Mouse (Mus musculus) testis, adult 2 months (tissue): ENCODE results near the gene Gadd45gip1. TPM values are rescaled to one million over a fixed set of nuclear protein-coding genes. Genes with fewer than 3 reads are reported as not detected.

Experiments used
- H3K27ac ChIP-seq: fragments of 200-500 bp; 2 replicates; pipeline ENCODE4 v1.5.1; 2012; ENCODE audit warnings: low read depth, low read length; ENCODE audit not compliant: control insufficient read depth, insufficient read depth
- H3K27me3 ChIP-seq: fragments of 200-500 bp; 2 replicates; pipeline ENCODE4 v1.6.1; 2012; ENCODE audit warnings: mild to moderate bottlenecking, low read length, moderate library complexity; ENCODE audit not compliant: control insufficient read depth, insufficient read depth
- H3K36me3 ChIP-seq: fragments of 200-500 bp; 2 replicates; pipeline ENCODE4 v1.6.1; 2012; ENCODE audit warnings: mild to moderate bottlenecking, low read length; ENCODE audit not compliant: control insufficient read depth, insufficient read depth
- H3K4me1 ChIP-seq: fragments of 200-500 bp; 2 replicates; pipeline ENCODE4 v1.6.1; 2012; ENCODE audit warnings: low read length; ENCODE audit not compliant: control insufficient read depth, insufficient read depth
- H3K4me3 ChIP-seq: fragments of 200-500 bp; 2 replicates; pipeline ENCODE4 v1.5.1; 2012; ENCODE audit warnings: low read depth, mild to moderate bottlenecking, low read length, moderate library complexity, mixed read lengths; ENCODE audit not compliant: control insufficient read depth
- CTCF ChIP-seq: fragments of 200-500 bp; IDR thresholded peaks from 2 replicates; pipeline ENCODE4 v1.5.1; 2012; ENCODE audit warnings: low read depth, mild to moderate bottlenecking, inconsistent platforms, low read length, moderate library complexity; ENCODE audit not compliant: control insufficient read depth, insufficient read depth, insufficient replicate concordance
- POLR2A ChIP-seq: fragments of 200-500 bp; IDR thresholded peaks from 2 replicates; pipeline ENCODE4 v1.6.1; 2012; ENCODE audit warnings: low read depth, mild to moderate bottlenecking, inconsistent platforms, low read length, moderate library complexity; ENCODE audit not compliant: control insufficient read depth
- polyA plus RNA-seq: library from polyadenylated mRNA; depleted of rRNA; stranded (reverse); fragments of >200 nt; gene quantifications from 2 replicates; pipeline ENCODE4 v1.2.3, GENCODE M21; 2012

The Gadd45gip1 gene
- polyA plus RNA-seq, 1 experiment, result 9.4 TPM

DNA sequence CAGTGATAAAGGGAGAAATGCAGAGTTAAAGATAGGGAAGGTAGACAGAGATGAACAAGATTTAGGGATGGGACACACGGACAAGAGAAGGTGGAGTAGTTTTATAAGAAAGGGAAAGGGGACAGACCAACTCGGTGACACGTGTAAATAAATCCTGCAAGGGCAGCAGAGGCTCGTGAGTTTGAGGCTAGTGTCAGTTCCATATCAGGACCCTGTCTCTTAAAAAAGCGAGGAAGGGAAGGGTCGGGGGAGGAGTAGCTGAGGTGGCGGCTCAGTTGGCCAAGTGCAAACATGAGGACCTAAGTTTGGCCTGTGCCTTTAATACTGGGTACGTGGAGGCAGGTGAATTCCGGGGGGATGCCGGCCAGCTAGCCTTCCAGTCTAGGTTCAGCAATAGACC, 20.0 kb upstream of the Gadd45gip1 start:
- peak overlapping the region; percentile 80 for H3K27ac ChIP-seq
- no peaks in the 10 kb centered on the region for H3K36me3 ChIP-seq
- peaks cover 13% of the 10 kb centered on the region for H3K4me1 ChIP-seq
- no peaks in the 10 kb centered on the region for H3K27me3 ChIP-seq
- no peak for TF ChIP-seq CTCF
- no peak for TF ChIP-seq POLR2A
- peak overlapping the region; percentile 89 for H3K4me3 ChIP-seq

DNA sequence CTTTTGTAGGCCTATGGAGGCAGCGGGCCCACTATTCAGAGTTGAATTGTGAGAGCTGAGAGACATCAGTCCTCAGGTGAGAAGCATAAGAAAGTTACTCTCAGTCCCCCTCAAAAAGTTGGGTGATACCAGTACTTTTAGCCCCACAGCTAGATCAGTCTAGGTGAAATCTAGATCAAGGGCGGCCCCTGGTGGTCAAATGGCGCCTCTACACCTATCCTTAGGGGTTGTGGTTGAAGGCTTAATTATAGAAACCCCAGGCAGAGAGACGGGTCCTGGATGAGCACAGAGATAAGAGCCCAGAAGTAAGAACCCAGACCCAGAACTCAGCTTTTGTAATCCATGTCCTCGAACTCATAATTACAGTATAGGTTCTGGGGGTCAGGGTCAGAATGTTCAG, 18.3 kb upstream of the Gadd45gip1 start:
- Histone ChIP-seq H3K27me3 (no peaks in the 10 kb centered on the region), H3K36me3 (no peaks in the 10 kb centered on the region), H3K4me1 (peaks cover 13% of the 10 kb centered on the region), H3K4me3 (peak overlapping the region; percentile 68), H3K27ac (peak overlapping the region; percentile 1; the same call in 1 of the 2 replicates)
- peak; percentile 37; the same call in 1 of the 2 replicates for TF ChIP-seq CTCF
- no peak for TF ChIP-seq POLR2A

DNA sequence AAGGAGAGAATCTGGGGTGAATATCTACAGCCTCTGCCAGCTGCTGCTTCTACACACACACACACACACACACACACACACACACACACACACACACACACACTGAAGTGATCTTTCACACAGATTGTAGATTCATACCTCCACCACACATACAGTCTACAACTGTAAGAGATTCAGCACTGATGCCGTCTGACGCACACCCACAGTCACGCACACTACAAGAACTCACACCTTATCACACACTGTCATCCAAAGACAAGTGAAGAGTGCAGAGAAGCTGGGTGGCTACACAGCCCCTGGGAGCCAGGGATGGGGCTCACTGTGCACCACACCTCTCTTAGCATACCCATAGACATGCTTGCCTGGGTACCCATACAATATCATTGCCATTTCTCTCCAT, 17.5 kb upstream of the Gadd45gip1 start:
- Histone ChIP-seq H3K4me1 (peaks cover 13% of the 10 kb centered on the region), H3K4me3 (peak overlapping the region; percentile 73), H3K27me3 (no peaks in the 10 kb centered on the region), H3K27ac (no peak overlapping the region), H3K36me3 (no peaks in the 10 kb centered on the region)
- no peak for TF ChIP-seq POLR2A
- no peak for TF ChIP-seq CTCF

DNA sequence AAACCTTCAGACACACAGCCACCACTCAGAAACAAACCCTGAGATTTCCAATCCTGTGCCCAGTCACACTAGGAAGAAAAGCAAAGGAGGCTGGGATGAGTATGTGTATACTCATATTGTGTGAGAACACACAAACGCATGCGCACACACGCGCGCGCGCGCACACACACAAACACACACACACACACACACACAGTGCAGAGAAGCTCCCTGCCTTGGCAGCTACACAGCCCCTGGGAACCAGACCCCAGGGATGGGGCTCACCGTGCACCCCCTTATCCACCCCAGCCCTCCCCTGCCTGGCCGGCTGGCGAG, 17.1 kb upstream of the Gadd45gip1 start:
- no peak overlapping the region for H3K27ac ChIP-seq
- no peaks in the 10 kb centered on the region for H3K36me3 ChIP-seq
- H3K27me3 ChIP-seq, result no peaks in the 10 kb centered on the region
- H3K4me3 ChIP-seq, result peak overlapping the region; percentile 73
- H3K4me1 ChIP-seq, result peaks cover 13% of the 10 kb centered on the region
- TF ChIP-seq POLR2A (no peak), CTCF (no peak)

DNA sequence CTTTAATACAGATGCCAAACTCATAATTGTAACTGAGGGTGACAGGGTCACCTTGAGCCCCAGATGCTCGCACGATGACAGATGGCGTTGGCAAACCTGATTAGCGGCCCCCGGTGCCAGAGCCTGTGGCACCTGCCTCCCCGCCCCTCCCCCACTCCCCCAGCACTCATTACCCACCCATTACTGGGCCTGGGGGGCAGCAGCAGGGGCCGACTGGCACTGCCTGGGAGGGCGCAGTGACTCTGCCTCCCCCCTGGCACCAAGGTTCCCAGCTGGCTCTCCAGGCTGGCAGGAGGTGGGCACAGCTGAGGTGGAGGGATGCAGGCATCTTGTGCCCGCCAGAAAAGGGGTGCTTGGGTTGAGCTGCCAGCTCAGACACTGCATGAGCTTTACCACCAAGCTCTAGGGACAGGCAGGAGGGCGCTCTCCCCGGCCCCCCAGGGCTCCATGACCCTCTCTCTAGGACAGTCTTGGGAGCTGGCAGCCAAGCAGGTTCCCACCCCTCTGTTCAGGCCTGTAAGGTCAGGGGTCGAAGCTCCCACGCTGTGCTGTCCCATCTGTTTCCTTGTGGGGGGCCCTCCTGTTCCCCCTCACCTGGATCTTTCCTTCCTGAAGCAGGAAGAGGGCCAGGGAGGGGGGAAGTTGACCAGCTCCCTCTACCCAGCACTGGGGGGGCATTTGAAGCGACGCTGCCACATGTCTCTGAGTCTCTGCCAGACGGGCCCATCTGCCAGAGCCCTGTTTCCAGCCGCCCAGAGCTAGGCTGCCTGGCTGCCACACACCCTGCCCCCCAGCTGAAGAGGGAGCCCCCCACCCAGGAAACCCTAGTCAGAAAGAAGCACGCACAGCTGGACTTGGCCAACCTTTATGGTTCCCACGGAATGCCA, 16.5 kb upstream of the Gadd45gip1 start:
- Histone ChIP-seq H3K36me3 (no peaks in the 10 kb centered on the region), H3K27ac (no peak overlapping the region), H3K27me3 (no peaks in the 10 kb centered on the region), H3K4me3 (peak overlapping the region; percentile 74), H3K4me1 (peaks cover 13% of the 10 kb centered on the region)
- TF ChIP-seq POLR2A (no peak), CTCF (no peak)

DNA sequence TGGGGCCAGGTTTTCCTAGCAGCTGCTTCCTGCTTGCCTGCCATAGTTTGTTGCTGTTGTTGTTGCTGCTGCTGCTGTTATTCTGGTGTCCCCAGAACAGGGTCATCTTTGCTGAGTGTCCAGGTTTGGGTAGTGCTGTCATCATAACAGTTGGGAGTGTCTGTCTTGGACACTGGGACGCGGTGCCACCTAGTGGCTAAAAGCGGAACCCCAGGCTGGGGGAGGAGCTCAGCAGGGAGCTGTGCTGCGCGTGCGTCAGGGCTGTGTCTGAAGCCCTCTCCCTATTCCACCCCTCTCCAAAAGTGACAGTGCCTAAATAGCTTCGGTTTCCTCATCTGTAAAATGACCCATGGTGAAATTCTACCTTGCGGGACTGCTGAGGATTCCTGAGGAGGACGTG, 15.8 kb upstream of the Gadd45gip1 start:
- TF ChIP-seq CTCF (peak; percentile 97), POLR2A (no peak)
- peak overlapping the region; percentile 47 for H3K4me3 ChIP-seq
- H3K27ac ChIP-seq, result no peak overlapping the region
- H3K4me1 ChIP-seq, result peaks cover 13% of the 10 kb centered on the region
- H3K36me3 ChIP-seq, result no peaks in the 10 kb centered on the region
- H3K27me3 ChIP-seq, result no peaks in the 10 kb centered on the region

DNA sequence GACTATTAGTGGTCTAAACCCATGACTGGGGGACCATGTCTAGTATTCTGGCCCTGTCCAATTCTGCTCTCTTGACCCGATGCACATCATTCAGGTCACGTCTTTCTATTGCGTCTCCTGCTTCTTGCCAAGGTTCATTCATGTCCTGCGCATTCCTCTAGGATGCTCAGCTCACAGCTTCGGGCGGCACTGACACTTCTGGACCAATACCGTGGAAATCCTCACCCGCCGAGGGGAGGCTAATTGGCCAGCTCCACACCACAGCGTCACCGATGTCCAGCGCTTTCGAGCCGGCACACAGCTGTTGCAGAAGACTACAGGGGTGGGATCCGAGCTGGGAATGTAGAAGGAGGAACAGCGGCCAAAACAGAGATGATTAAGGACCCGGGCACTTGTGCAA, 15.2 kb upstream of the Gadd45gip1 start:
- no peaks in the 10 kb centered on the region for H3K36me3 ChIP-seq
- no peak overlapping the region for H3K27ac ChIP-seq
- no peaks in the 10 kb centered on the region for H3K27me3 ChIP-seq
- H3K4me1 ChIP-seq, result peaks cover 13% of the 10 kb centered on the region
- no peak for TF ChIP-seq CTCF
- no peak for TF ChIP-seq POLR2A
- peak overlapping the region; percentile 31 for H3K4me3 ChIP-seq
